Mouse (Mus musculus) heart, postnatal 0 days (tissue): ENCODE measurements around the gene Klhl33. TPM values are rescaled to one million over a fixed set of nuclear protein-coding genes. Genes with fewer than 3 reads are reported as not detected.
"Not testable (repeated sequence)": the region's sequence is repeated elsewhere in the genome, so short reads cannot be mapped to it uniquely, and the experiment has no call there.

Experiments used
- ATAC-seq: fragments of 200-750 bp; cut with Nextera tagmentation; 2 replicates; pipeline ENCODE4 v1.8.0; 2017; ENCODE audit warnings: low read depth, moderate number of reproducible peaks, moderate library complexity; ENCODE audit not compliant: insufficient read depth
- DNase-seq: peaks from one replicate; pipeline ENCODE4 v3.0.0-alpha.2; 2016; ENCODE audit warnings: low spot score
- H3K27ac ChIP-seq: fragments of 300-500 bp; sonication (generic); 2 replicates; pipeline ENCODE4 v1.5.1; 2014; ENCODE audit warnings: low read depth, mild to moderate bottlenecking
- H3K27me3 ChIP-seq: fragments of 300-500 bp; sonication (generic); 2 replicates; pipeline ENCODE4 v1.6.1; 2014; ENCODE audit warnings: low read length, mixed read lengths; ENCODE audit not compliant: control insufficient read depth, insufficient read depth
- H3K36me3 ChIP-seq: fragments of 300-500 bp; sonication (generic); replicated peaks from 2 replicates; pipeline ENCODE4 v1.6.1; 2014; ENCODE audit warnings: low read length, mixed read lengths; ENCODE audit not compliant: control insufficient read depth, insufficient read depth
- H3K4me1 ChIP-seq: fragments of 300-500 bp; sonication (generic); 2 replicates; pipeline ENCODE4 v1.6.1; 2014; ENCODE audit warnings: antibody characterized with exemption; ENCODE audit not compliant: control insufficient read depth, insufficient read depth
- H3K4me2 ChIP-seq: fragments of 300-500 bp; sonication (generic); 2 replicates; pipeline ENCODE4 v1.6.1; 2014; ENCODE audit warnings: low read depth, mild to moderate bottlenecking, low read length, moderate library complexity
- H3K4me3 ChIP-seq: fragments of 300-500 bp; sonication (generic); 2 replicates; pipeline ENCODE4 v1.5.1; 2014; ENCODE audit warnings: low read depth, low read length
- H3K9ac ChIP-seq: fragments of 300-500 bp; sonication (generic); replicated peaks from 2 replicates; pipeline ENCODE4 v1.6.1; 2014; ENCODE audit warnings: low read depth, low read length, mixed read lengths
- H3K9me3 ChIP-seq: fragments of 300-500 bp; sonication (generic); replicated peaks from 2 replicates; pipeline ENCODE4 v1.6.1; 2016; ENCODE audit warnings: low read length; ENCODE audit not compliant: control insufficient read depth
- CTCF ChIP-seq: IDR thresholded peaks from 2 replicates; pipeline ENCODE4 v1.5.1; 2016; ENCODE audit warnings: antibody characterized with exemption, control low read depth, low read depth
- EP300 ChIP-seq: IDR thresholded peaks from 2 replicates; pipeline ENCODE4 v1.6.1; 2016; ENCODE audit warnings: antibody characterized with exemption, low read depth
- WGBS: fragments of 180-500 bp; shearing (Covaris S2); extraction: QIAGEN DNeasy Blood & Tissue Kit; methylation state at CpG from one replicate; pipeline ENCODE4 v1.1.7; 2014; 5-methylcytosine and 5-hydroxymethylcytosine counted together
- polyA plus RNA-seq: library from polyadenylated mRNA; unstranded; fragments of >200 nt; fragmentation: Nextera tagmentation; extraction: Ambion mirVana; gene quantifications from 2 replicates; pipeline ENCODE4 v1.2.1, GENCODE M21; 2015
- total RNA-seq: library from RNA; depleted of rRNA; stranded (reverse); fragments of >200 nt; gene quantifications from 2 replicates; pipeline ENCODE4 v1.2.3, GENCODE M21; 2014; ENCODE audit warnings: low replicate concordance

The Klhl33 gene
- total and polyA plus RNA-seq, 2 experiments from 2014 or later: 1.4 TPM; not detected in 1

- peak overlapping the region; percentile 81 for H3K4me3 ChIP-seq
- ATAC-seq (no peak), DNase-seq (no peak)
- TF ChIP-seq CTCF: no peak
- TF ChIP-seq EP300: no peak
- no peaks in the 10 kb centered on the region for H3K9me3 ChIP-seq
- no peaks in the 10 kb centered on the region for H3K27me3 ChIP-seq
- peaks cover 33% of the 10 kb centered on the region for H3K36me3 ChIP-seq
- peak overlapping the region; percentile 86 for H3K27ac ChIP-seq
- H3K4me1 ChIP-seq: peaks cover 16% of the 10 kb centered on the region
- 7% methylated on average over 10 of the region's 10 CpGs for WGBS
- H3K9ac ChIP-seq: peak overlapping the region; percentile 87
- H3K4me2 ChIP-seq: peak overlapping the region; percentile 72
Observed at GRCm38 (mm10) chr14:50929951-50930350, 32.6 kb upstream of the Klhl33 start.

DNA sequence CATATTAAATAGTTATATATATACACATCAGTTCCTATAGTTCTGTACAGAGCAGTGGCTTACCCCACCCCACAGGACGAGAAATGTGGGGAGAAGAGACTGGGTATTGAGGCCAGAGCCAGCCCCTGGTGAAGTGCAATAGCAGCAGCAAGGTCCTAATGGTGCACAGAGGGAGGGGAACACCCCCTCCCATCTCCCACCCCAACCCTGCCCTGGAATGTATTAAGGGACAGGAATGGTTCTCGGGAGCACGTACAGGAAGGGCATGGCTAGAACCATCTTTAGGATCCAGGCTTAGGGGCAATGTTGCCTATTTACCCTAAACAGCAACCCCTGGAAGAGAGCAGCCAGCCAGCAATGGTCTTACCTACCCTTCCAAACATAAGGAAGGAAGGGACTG, 30.1 kb upstream of the Klhl33 start:
- Histone ChIP-seq H3K9me3 (no peaks in the 10 kb centered on the region), H3K4me3 (no peak overlapping the region), H3K27ac (no peak overlapping the region), H3K4me1 (peaks cover 16% of the 10 kb centered on the region), H3K27me3 (no peaks in the 10 kb centered on the region), H3K36me3 (peaks cover 33% of the 10 kb centered on the region), H3K9ac (no peak overlapping the region), H3K4me2 (no peak overlapping the region)
- no peak for DNase-seq
- ATAC-seq: no peak
- 73% methylated on average over 3 of the region's 3 CpGs for WGBS
- TF ChIP-seq CTCF (no peak), EP300 (no peak)

DNA sequence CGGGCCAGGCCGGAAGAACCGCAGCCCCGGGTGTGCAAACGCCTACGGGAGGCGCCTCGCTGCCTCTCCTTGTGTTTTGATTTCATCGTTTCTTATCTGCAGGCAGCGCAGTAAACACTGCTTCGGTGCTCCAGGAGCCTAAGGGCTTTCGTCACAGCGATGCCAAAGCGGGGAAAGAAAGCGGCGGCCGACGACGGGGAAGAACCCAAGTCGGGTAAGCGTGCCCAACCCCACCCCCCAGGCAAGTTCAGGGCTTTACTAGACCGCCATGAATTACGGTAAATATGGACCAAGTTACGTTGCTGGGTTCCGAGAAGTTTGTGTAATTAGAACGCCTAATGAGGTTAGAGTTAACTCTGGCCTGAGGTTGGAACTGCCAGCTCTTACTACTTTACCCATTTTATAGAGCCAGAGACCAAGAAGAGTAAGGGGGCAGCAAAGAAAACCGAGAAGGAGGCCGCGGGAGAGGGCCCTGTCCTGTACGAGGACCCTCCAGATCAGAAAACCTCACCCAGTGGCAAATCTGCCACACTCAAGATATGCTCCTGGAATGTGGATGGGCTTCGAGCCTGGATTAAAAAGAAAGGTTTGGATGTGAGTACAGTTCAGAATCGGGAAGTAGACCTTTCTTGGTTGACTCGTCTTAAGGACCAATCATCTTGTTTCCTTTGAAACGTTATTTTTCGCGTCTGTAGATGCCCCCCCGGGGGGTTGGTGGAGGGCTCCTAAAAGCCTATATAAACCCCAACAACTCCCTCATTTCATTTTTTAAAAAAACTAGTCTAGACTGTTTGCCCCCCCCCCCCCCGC, 28.0 kb upstream of the Klhl33 start:
- WGBS: 1% methylated on average over 38 of the region's 38 CpGs
- ATAC-seq (peak; percentile 17), DNase-seq (no peak)
- Histone ChIP-seq H3K4me2 (peak overlapping the region; percentile 81), H3K27ac (peak overlapping the region; percentile 93), H3K4me3 (peak overlapping the region; percentile 71), H3K27me3 (no peaks in the 10 kb centered on the region), H3K36me3 (peaks cover 36% of the 10 kb centered on the region), H3K9ac (peak overlapping the region; percentile 80), H3K4me1 (peaks cover 7% of the 10 kb centered on the region), H3K9me3 (no peaks in the 10 kb centered on the region)
- TF ChIP-seq CTCF: no peak
- no peak for TF ChIP-seq EP300

DNA sequence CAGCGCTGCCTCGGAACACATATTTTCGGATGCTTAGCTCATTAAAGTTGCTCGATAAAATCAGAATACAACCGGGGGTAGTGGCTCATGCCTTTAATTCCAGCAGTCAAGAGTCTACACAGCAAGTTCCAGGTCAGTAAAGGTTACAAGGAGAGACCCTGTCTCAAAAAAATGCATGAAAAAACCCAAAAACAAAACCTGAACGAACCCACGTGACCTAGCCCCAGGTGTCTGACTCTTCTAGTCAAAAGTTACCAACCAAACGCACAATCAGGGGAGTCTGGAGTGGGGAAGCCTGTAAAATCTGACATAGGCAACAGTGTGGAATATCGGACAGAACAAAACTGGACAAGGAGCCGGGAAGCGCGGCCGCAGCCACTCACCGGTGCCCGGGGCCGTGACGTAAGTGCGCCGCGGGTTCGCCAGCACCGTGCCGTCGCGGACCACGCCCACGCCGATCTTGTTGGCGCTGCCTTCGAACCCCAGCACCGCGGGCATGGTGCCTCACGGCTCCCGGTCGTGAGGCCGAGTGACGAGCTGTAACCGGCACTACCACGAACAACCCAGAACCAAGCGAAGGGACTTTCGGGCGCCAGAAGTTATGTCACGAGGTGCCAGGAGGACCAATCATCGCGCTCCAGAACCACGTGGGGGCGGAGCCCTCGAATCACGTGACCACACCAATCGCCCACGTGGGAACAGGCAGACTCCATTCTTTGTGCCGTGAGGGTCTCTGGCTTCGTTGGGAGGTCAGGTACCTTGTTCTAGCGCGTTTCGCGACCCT, 27.2 kb upstream of the Klhl33 start, which contains the start of the genes Osgep and Apex1:
Gene Osgep, minus strand, starts transcription at position 613 of the 784 bp plus-strand sequence.
Gene Apex1, plus strand, starts transcription at position 688 of the 784 bp plus-strand sequence.
- DNase-seq (peak; percentile 94), ATAC-seq (peak; percentile 96)
- peak within 1 kb of the TSS; percentile 81 for H3K4me2 ChIP-seq
- peaks cover 43% of the 10 kb centered on the region for H3K36me3 ChIP-seq
- no peaks in the 10 kb centered on the region for H3K27me3 ChIP-seq
- under 1% methylated on average over 57 of the region's 57 CpGs for WGBS
- H3K4me1 ChIP-seq: peaks cover 7% of the 10 kb centered on the region
- peak within 1 kb of the TSS; percentile 71 for H3K4me3 ChIP-seq
- TF ChIP-seq EP300 (no peak), CTCF (no peak)
- H3K9me3 ChIP-seq: no peaks in the 10 kb centered on the region
- peak within 1 kb of the TSS; percentile 80 for H3K9ac ChIP-seq
- peak within 1 kb of the TSS; percentile 93 for H3K27ac ChIP-seq

GRCm38 (mm10) chr14:50923437-50923836, 26.1 kb upstream of the Klhl33 start:
- H3K27me3 ChIP-seq, DNase-seq, H3K9me3 ChIP-seq, H3K4me1 ChIP-seq, ATAC-seq: not testable (repeated sequence)
- H3K9ac ChIP-seq: peak overlapping the region; percentile 80
- H3K4me2 ChIP-seq: peak overlapping the region; percentile 81
- peaks cover 42% of the 10 kb centered on the region for H3K36me3 ChIP-seq
- peak overlapping the region; percentile 93; the same call in 1 of the 2 replicates for H3K27ac ChIP-seq
- WGBS: 71% methylated on average over 1 of the region's 1 CpGs
- H3K4me3 ChIP-seq: peak overlapping the region; percentile 71
